Mouse (Mus musculus): ENCODE measurements around the gene Sptan1.
A peak's percentile ranks its signal among the peaks of the same experiment; 100 is the strongest.

The Sptan1 gene

GRCm38 (mm10) chr2:29965250-29965843 lies at the start of gene Sptan1:
Gene Sptan1 (plus strand): TSS chr2:29965560.
- peak; percentile 97 for DNase-seq

GRCm38 (mm10) chr2:29917621-29918020 lies 47.7 kb upstream of the Sptan1 start:
- no peak for DNase-seq

GRCm38 (mm10) chr2:29922011-29922410 lies 43.3 kb upstream of the Sptan1 start:
- peak; percentile 88 for DNase-seq

DNA sequence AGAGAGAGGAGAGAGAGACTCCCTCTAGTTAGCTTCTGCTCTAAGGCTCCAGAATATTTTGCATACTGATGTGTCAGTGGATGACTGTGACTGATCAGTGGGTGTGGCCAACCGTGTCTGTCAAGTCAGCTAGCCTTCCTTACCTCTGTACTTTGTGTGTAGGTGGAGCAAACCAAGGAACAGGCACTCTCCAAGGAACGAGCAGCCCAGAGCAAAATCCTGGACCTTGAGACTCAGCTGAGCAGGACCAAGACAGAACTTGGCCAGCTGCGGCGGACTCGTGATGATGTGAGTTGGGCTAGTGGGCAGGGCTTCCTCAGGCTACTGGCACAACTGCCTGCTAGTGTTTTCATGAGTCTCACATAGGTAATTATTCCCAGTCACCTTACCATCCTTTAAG lies 38.8 kb upstream of the Sptan1 start:
- DNase-seq, result no peak

DNA sequence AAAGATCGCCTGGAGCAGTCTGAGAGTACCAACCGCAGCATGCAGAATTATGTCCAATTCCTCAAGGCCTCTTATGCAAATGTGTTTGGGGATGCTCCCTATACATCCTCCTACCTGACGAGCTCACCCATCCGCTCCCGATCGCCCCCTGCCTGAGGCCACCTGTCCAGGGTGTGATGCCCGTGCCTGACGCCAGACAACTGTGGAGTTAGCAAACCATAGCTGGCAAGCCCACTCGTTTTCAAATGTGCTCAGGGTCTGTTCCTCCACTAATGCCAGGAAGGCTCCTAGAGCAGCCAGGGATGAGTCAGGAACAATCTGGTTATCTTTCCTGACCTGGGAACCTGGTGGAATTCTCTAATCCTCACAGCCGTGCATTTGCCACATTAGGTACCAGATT lies 34.9 kb upstream of the Sptan1 start:
- DNase-seq, result no peak

DNA sequence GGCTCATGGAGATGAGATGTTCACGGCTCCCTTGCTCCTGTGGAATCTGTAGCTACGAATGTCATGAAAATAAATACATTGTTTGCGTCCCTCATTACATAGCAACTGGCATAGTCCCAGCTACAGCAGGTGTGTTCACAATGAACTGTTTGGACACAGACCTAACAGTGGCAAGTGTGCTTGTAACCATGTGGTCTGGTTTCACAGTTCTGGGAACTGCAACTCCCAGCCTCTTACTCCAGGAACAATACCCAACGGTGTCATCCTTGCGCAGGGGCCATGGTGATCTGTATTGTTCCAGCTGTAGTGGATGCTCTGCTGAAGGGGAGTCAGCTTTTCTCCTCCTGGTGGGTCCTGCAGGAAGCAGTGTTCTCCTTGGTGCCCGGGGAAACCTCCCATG lies 34.2 kb upstream of the Sptan1 start:
- DNase-seq, result no peak

DNA sequence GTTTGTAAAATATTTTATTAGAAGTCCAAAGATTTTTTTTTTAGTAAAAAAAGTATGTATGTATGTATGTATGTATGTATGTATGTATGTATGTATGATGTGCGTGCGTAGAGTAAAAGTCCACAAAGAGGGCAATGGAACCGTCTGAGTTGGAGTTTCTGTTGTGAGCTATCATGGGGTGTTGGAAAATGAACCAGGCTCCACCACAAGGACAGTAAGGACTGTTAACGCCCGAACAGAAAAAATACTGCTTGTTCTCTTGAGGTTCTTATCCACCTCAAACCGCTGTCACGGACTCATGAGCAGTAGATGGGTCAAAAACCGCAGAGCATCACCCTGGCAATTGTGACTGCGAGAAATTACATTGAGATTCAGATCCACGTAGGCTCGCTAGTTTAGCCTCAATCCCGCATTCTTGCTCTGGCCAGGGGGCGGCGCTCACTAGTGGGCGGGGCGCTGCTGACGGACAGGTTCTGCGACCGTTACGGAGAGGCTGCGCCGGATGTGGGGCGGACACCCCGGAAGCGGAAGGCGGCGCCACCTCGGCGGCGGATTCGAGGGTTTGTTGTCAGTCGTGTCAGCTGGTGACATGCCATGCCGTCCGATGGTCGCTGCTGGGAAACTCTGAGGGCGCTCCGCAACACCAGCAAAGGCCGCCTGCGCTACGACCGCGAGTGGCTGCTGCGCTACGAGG lies 30.3 kb upstream of the Sptan1 start, which contains the start of gene Gle1:
Gle1 (plus strand) TSS at position 521 of the 694 bp plus-strand sequence.
- peak; percentile 99 for DNase-seq

DNA sequence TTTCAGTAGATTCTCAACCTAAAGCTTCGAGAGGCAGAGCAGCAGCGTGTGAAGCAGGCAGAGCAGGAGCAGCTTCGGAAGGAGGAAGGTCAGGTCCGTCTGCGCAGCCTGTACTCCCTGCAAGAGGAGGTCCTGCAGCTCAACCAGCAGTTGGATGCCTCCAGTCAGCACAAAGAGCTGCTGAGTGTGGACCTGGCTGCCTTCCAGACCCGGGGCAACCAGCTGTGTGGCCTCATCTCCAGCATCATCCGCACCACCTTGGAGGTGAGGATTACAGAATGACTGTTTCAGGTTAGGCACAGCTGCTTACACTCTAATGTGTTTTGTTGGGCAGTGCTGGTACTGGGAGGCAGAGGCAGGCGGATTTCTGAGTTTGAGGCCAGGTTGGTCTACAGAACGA lies 25.3 kb upstream of the Sptan1 start:
- no peak for DNase-seq

DNA sequence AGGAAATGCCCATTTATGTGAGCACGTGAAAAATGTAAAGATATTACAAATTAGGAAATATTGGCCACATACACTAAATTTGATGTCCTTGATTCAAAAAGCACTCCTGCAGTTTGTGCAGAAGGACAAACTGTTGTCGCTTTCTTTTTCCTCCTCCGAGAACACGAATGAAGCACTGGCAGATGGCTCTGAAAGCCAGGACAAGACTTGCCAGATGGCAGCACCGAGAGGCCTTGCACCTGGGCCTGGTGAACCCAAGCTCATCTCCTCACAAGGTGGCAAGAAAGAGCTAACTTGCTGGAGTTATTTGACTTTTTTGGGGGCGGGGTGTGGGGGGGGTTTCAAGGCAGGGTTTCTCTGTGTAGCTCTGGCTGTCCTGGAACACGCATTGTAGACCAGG lies 24.5 kb upstream of the Sptan1 start:
- DNase-seq, result no peak

DNA sequence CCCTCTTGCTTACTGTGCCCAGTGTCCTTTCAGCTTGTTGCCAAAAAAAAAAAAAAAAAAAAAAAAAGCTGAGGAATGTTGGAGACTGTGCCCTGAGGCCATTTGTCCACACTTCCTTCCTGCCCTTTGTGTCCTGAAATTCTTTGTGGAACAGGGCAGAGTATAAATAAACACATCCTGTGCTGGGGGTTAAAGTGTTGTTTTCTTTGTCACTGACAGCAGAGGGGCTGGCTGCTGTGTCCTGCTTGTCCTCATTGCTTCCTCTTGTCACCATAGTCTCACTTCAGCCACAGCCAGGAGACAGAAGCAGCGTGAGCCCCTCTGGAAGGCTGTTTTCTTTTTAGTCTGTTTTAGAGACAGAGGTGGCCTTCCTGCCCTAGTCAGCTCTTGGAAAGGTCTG lies 20.6 kb upstream of the Sptan1 start:
- DNase-seq, result peak; percentile 70

DNA sequence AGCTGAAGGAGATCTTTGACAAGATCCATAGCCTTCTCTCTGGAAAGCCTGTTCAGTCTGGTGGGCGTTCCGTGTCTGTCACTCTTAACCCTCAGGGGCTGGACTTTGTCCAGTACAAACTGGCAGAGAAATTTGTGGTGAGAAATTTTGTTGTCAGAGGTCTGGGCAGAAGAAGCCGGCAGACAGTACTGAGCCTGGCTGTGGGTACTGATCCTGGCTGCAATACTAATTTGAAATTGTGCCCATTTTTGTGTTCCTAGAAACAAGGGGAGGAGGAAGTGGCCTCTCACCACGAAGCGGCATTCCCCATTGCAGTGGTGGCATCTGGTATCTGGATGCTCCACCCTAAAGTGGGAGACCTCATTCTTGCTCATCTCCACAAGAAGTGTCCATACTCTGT lies 16.5 kb upstream of the Sptan1 start:
- no peak for DNase-seq

- DNase-seq, result no peak
Measured at GRCm38 (mm10) chr2:29961246-29961645, 4.1 kb upstream of the Sptan1 start.

- peak; percentile 67 for DNase-seq
Measured at GRCm38 (mm10) chr2:29964354-29965249, 758 bp upstream of the Sptan1 start.

GRCm38 (mm10) chr2:29965906-29966305 lies 546 bp downstream of the Sptan1 start:
- peak; percentile 39 for DNase-seq

- DNase-seq, result no peak
Measured at GRCm38 (mm10) chr2:29966826-29967225, 1.5 kb downstream of the Sptan1 start.

DNA sequence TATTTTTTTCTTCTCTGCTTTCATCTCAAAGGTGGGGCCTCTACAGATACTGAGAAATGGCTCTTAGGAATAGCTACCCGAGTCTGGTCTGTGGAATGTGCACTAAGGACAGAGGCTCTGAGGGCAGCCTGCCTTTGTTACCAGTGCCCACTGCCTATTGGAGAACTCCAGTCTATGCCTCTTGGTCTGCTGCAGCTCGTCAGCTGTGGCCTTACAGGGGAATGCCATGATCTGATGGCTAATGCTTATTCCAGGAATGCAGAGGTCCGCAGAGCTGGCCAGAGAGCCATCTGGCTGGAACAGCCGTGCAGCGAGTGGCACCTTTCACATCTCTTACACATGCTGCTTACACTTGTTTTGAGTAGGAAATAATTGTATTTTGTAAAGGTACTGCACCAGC lies 2.4 kb downstream of the Sptan1 start:
- DNase-seq, result no peak

- DNase-seq, result peak; percentile 16
Measured at GRCm38 (mm10) chr2:29968638-29969037, 3.3 kb downstream of the Sptan1 start.

GRCm38 (mm10) chr2:29971838-29972635 lies 6.7 kb downstream of the Sptan1 start:
- peak; percentile 88 for DNase-seq

- peak; percentile 78 for DNase-seq
Measured at GRCm38 (mm10) chr2:29973525-29973924, 8.2 kb downstream of the Sptan1 start.

- DNase-seq, result peak; percentile 71
Measured at GRCm38 (mm10) chr2:29977307-29977706, 11.9 kb downstream of the Sptan1 start.

- no peak for DNase-seq
Measured at GRCm38 (mm10) chr2:29980661-29981060, 15.3 kb downstream of the Sptan1 start.

- DNase-seq, result no peak
Measured at GRCm38 (mm10) chr2:29991962-29992361, 26.6 kb downstream of the Sptan1 start.

- no peak for DNase-seq
Measured at GRCm38 (mm10) chr2:30009101-30009500, 43.7 kb downstream of the Sptan1 start.

All from lung, postnatal 10 days (tissue).